Mouse (Mus musculus) gonadal fat pad, adult 2 months (tissue): Measurements from ENCODE around the gene Arhgef16. TPM values are rescaled to one million over a fixed set of nuclear protein-coding genes. Genes with fewer than 3 reads are reported as not detected.

Experiments
- DNase-seq: peaks from one replicate; pipeline ENCODE4 v3.0.0-alpha.2; 2012; ENCODE audit warnings: low read depth
- polyA plus RNA-seq: library from polyadenylated mRNA; depleted of rRNA; stranded (reverse); fragments of >200 nt; gene quantifications from 2 replicates; pipeline ENCODE4 v1.2.3, GENCODE M21; 2012; rRNA removed

Arhgef16 gene
- polyA plus RNA-seq, 1 experiment, result 24.0 TPM

DNA sequence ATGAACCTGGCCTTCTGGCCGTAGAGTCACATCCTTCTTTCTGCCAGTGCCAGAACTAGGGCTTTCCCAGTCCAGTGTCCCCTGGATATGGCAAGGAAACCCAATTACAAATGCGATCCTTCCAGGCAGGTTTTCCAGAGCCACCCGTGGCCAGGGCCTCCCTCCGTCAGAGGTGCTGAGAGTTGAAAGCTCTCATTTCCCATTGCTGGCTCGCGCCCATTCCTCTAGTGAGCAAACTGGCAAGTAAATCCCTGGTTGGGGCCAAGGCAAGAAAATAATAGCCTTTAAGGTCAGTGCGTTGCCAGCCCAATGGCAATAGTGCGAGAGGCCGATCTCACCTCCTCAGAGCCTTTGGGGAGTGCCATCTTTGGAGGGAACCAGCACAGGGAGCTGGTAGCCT is 71.9 kb downstream of the Arhgef16 start:
- no peak for DNase-seq

Other genes starting within 250 kb of the Arhgef16 start
- gene Trp73, start 161.5 kb downstream of the Arhgef16 start, polyA plus RNA-seq, result 0.82 and 0.96 TPM in 2 replicates
- gene Wrap73, start 159.3 kb downstream of the Arhgef16 start, polyA plus RNA-seq, result 14.4 and 18.0 TPM in 2 replicates
- 139 and 174 TPM in 2 replicates for gene Tprgl, start 141.0 kb downstream of the Arhgef16 start, polyA plus RNA-seq
- gene Megf6, start 130.9 kb downstream of the Arhgef16 start, polyA plus RNA-seq, result 18.3 and 27.3 TPM in 2 replicates
- not detected in 2 replicates for gene B230104I21Rik, start 34.5 kb upstream of the Arhgef16 start, polyA plus RNA-seq